Mouse (Mus musculus): ENCODE results near the gene Itln1. TPM values are rescaled to one million over a fixed set of nuclear protein-coding genes. Genes with fewer than 3 reads are reported as not detected.

Gene Itln1
- polyA plus RNA-seq, 1 experiment = not detected

GRCm38 (mm10) chr1:171560262-171560661 lies 25.2 kb upstream of the Itln1 start:
- Histone ChIP-seq H3K4me3 (replicated peaks) (no peak overlapping the region), H3K27me3 (ENCODE audit: control insufficient read depth) (no peaks in the 10 kb centered on the region), H3K36me3 (ENCODE audit: control insufficient read depth) (no peaks in the 10 kb centered on the region), H3K9me3 (ENCODE audit: control insufficient read depth, low read length) (no peaks in the 10 kb centered on the region), H3K4me1 (ENCODE audit: control insufficient read depth) (no peaks in the 10 kb centered on the region)
- TF ChIP-seq GATA1 (IDR thresholded peaks at IDR 0.05; ENCODE audit: low read length) (no peak), TAL1 (IDR thresholded peaks at IDR 0.05; ENCODE audit: low read length) (no peak)

GRCm38 (mm10) chr1:171558898-171559297 lies 23.8 kb upstream of the Itln1 start, which contains the start of gene Cd244a:
Gene Cd244a (plus strand): TSS chr1:171559193.
- H3K4me1 ChIP-seq (ENCODE audit: control insufficient read depth) = no peaks in the 10 kb centered on the region
- H3K36me3 ChIP-seq (ENCODE audit: control insufficient read depth) = no peaks in the 10 kb centered on the region
- no peak for TF ChIP-seq TAL1 (IDR thresholded peaks at IDR 0.05; ENCODE audit: low read length)
- TF ChIP-seq GATA1 (IDR thresholded peaks at IDR 0.05; ENCODE audit: low read length) = no peak
- H3K9me3 ChIP-seq (ENCODE audit: control insufficient read depth, low read length) = no peaks in the 10 kb centered on the region
- H3K4me3 ChIP-seq (replicated peaks) = no peak within 1 kb of the TSS
- H3K27me3 ChIP-seq (ENCODE audit: control insufficient read depth) = no peaks in the 10 kb centered on the region

GRCm38 (mm10) chr1:171558407-171558806 lies 23.3 kb upstream of the Itln1 start:
- no peak overlapping the region for H3K4me3 ChIP-seq (replicated peaks)
- H3K9me3 ChIP-seq (ENCODE audit: control insufficient read depth, low read length) = no peaks in the 10 kb centered on the region
- TF ChIP-seq GATA1 (IDR thresholded peaks at IDR 0.05; ENCODE audit: low read length) (no peak), TAL1 (IDR thresholded peaks at IDR 0.05; ENCODE audit: low read length) (no peak)
- no peaks in the 10 kb centered on the region for H3K27me3 ChIP-seq (ENCODE audit: control insufficient read depth)
- H3K4me1 ChIP-seq (ENCODE audit: control insufficient read depth) = no peaks in the 10 kb centered on the region
- H3K36me3 ChIP-seq (ENCODE audit: control insufficient read depth) = no peaks in the 10 kb centered on the region

- no peak overlapping the region for H3K4me3 ChIP-seq (replicated peaks)
- TF ChIP-seq GATA1 (IDR thresholded peaks at IDR 0.05; ENCODE audit: low read length) (no peak), TAL1 (IDR thresholded peaks at IDR 0.05; ENCODE audit: low read length) (no peak)
- no peaks in the 10 kb centered on the region for H3K4me1 ChIP-seq (ENCODE audit: control insufficient read depth)
- no peaks in the 10 kb centered on the region for H3K9me3 ChIP-seq (ENCODE audit: control insufficient read depth, low read length)
- H3K36me3 ChIP-seq (ENCODE audit: control insufficient read depth) = no peaks in the 10 kb centered on the region
- no peaks in the 10 kb centered on the region for H3K27me3 ChIP-seq (ENCODE audit: control insufficient read depth)
Measured at GRCm38 (mm10) chr1:171556366-171556765, 21.3 kb upstream of the Itln1 start.

GRCm38 (mm10) chr1:171553359-171554341 lies 18.6 kb upstream of the Itln1 start:
- Histone ChIP-seq H3K36me3 (ENCODE audit: control insufficient read depth) (no peaks in the 10 kb centered on the region), H3K9me3 (ENCODE audit: control insufficient read depth, low read length) (no peaks in the 10 kb centered on the region), H3K27me3 (ENCODE audit: control insufficient read depth) (no peaks in the 10 kb centered on the region), H3K4me1 (ENCODE audit: control insufficient read depth) (no peaks in the 10 kb centered on the region), H3K4me3 (replicated peaks) (no peak overlapping the region)
- TF ChIP-seq TAL1 (IDR thresholded peaks at IDR 0.05; ENCODE audit: low read length) = no peak
- no peak for TF ChIP-seq GATA1 (IDR thresholded peaks at IDR 0.05; ENCODE audit: low read length)

- Histone ChIP-seq H3K9me3 (ENCODE audit: control insufficient read depth, low read length) (no peaks in the 10 kb centered on the region), H3K4me3 (replicated peaks) (no peak overlapping the region), H3K27me3 (ENCODE audit: control insufficient read depth) (no peaks in the 10 kb centered on the region), H3K36me3 (ENCODE audit: control insufficient read depth) (no peaks in the 10 kb centered on the region), H3K4me1 (ENCODE audit: control insufficient read depth) (no peaks in the 10 kb centered on the region)
- TF ChIP-seq GATA1 (IDR thresholded peaks at IDR 0.05; ENCODE audit: low read length) = no peak
- TF ChIP-seq TAL1 (IDR thresholded peaks at IDR 0.05; ENCODE audit: low read length) = no peak
Measured at GRCm38 (mm10) chr1:171552230-171552629, 17.1 kb upstream of the Itln1 start.

- no peaks in the 10 kb centered on the region for H3K9me3 ChIP-seq (ENCODE audit: control insufficient read depth, low read length)
- H3K36me3 ChIP-seq (ENCODE audit: control insufficient read depth) = no peaks in the 10 kb centered on the region
- H3K27me3 ChIP-seq (ENCODE audit: control insufficient read depth) = no peaks in the 10 kb centered on the region
- no peak for TF ChIP-seq TAL1 (IDR thresholded peaks at IDR 0.05; ENCODE audit: low read length)
- no peak for TF ChIP-seq GATA1 (IDR thresholded peaks at IDR 0.05; ENCODE audit: low read length)
- H3K4me3 ChIP-seq (replicated peaks) = no peak overlapping the region
- H3K4me1 ChIP-seq (ENCODE audit: control insufficient read depth) = no peaks in the 10 kb centered on the region
Measured at GRCm38 (mm10) chr1:171551326-171551725, 16.2 kb upstream of the Itln1 start.

GRCm38 (mm10) chr1:171540694-171541093 lies 5.6 kb upstream of the Itln1 start:
- TF ChIP-seq TAL1 (IDR thresholded peaks at IDR 0.05; ENCODE audit: low read length) (no peak), GATA1 (IDR thresholded peaks at IDR 0.05; ENCODE audit: low read length) (no peak)
- no peaks in the 10 kb centered on the region for H3K4me1 ChIP-seq (ENCODE audit: control insufficient read depth)
- no peak overlapping the region for H3K4me3 ChIP-seq (replicated peaks)
- no peaks in the 10 kb centered on the region for H3K36me3 ChIP-seq (ENCODE audit: control insufficient read depth)
- peaks cover 7% of the 10 kb centered on the region for H3K9me3 ChIP-seq (ENCODE audit: control insufficient read depth, low read length)
- no peaks in the 10 kb centered on the region for H3K27me3 ChIP-seq (ENCODE audit: control insufficient read depth)

GRCm38 (mm10) chr1:171534557-171534956 lies 537 bp downstream of the Itln1 start:
- Histone ChIP-seq H3K9me3 (ENCODE audit: control insufficient read depth, low read length) (peaks cover 4% of the 10 kb centered on the region; the same call in 1 of the 2 replicates), H3K36me3 (ENCODE audit: control insufficient read depth) (no peaks in the 10 kb centered on the region), H3K27me3 (ENCODE audit: control insufficient read depth) (no peaks in the 10 kb centered on the region), H3K4me1 (ENCODE audit: control insufficient read depth) (no peaks in the 10 kb centered on the region), H3K4me3 (replicated peaks) (no peak overlapping the region)
- TF ChIP-seq TAL1 (IDR thresholded peaks at IDR 0.05; ENCODE audit: low read length) = no peak

All from erythroblast, embryonic 14.5 days (primary cell).